Mouse (Mus musculus): ENCODE measurements around the gene Fcmr.
A peak's percentile ranks its signal among the peaks of the same experiment; 100 is the strongest.

The Fcmr gene

DNA sequence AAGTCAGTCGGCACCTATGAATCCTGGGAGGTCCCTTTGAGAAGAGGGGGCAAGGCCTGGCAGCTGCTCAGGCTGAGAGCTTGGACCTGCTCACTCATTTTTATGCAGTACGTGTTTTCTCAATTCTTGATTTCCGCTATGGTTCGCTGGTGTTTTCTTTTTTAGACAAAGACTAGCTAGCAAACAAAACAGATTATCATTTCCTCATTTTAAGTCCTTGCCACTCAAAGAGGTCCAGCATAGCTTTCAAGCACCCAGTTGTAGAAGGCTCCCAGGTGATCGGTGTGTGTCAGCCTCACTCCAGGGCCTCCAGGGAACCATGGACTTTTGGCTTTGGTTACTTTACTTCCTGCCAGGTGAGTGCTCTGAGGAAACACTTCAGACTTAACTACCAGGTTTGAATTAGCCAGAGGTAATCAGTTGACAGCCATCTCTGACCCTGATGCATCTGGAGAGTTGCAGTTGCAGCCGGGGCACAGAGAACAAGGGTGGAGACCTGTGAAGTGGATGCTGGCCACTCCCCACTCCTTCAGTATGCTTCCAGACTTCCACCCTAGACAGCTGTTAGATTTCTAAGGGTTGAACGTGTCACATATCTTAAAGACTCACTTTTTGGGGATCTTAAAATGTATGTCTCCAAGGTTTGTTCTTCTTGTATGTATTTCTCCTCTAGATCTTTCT, at the start of gene Fcmr:
Gene Fcmr, plus strand, starts transcription at position 129 of the 681 bp plus-strand sequence.
- no peak for DNase-seq

GRCm38 (mm10) chr1:130819737-130820136, 45.7 kb upstream of the Fcmr start:
- DNase-seq = peak; percentile 82

- DNase-seq = peak; percentile 81
Observed at GRCm38 (mm10) chr1:130820316-130821148, 44.9 kb upstream of the Fcmr start.

- no peak for DNase-seq
Observed at GRCm38 (mm10) chr1:130821149-130821471, 44.4 kb upstream of the Fcmr start.

DNA sequence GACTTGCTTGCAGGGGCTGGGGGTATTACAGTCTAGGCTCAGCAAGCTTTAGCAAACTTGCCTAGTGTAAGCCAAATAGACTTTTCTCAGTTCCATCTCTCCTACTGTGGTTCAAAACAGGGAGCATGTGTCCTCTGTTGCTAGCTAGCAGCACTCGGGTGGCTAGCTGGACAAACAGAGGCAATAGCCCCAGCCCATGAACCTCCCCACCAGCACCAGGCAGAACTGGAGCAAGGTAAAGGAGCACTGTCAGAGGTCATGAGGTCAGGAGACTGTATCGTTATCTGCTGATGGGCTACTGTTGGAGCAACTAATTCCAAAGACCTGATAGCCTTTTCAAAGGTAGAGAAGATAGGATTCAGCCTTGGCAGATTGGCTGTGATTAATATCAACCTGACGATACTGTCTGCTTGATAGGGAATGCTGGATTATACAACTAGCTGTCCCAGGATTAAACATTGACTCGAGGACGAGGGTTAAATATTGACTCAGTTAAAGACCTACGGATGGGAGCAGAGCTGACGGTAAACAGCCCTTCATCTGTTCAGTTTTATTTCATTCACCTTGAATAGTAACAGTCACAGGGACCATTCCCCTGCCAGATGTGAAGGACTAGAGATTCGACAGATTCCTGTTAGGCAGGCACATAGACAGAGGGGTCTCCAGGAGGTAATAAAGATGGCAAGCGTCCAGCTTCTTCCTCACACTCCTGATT, 43.4 kb upstream of the Fcmr start:
- no peak for DNase-seq

- no peak for DNase-seq
Observed at GRCm38 (mm10) chr1:130826448-130826847, 39.0 kb upstream of the Fcmr start, which contains the start of gene Pigr. TSS of gene Pigr (plus strand) at chr1:130826684.

DNA sequence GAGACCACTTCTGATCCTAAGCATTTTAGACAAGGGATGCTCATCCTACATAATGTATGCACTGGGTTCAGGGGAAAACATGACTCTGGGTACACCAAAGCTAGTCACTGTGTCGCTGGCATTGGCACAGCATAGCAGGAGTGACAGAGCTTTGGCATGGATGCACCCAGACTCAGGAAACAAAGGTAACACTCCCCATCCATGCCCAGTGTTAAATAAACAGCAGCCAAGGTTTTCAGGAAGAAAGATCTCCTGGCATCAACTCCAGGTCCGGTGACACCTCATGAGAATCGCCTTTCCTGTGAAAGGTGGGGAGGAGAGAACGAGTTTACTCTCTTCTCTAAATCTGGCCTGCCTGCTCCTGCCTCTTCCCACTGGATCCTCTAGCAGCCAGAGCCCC, 36.8 kb upstream of the Fcmr start:
- no peak for DNase-seq

- no peak for DNase-seq
Observed at GRCm38 (mm10) chr1:130829906-130830830, 35.3 kb upstream of the Fcmr start.

DNA sequence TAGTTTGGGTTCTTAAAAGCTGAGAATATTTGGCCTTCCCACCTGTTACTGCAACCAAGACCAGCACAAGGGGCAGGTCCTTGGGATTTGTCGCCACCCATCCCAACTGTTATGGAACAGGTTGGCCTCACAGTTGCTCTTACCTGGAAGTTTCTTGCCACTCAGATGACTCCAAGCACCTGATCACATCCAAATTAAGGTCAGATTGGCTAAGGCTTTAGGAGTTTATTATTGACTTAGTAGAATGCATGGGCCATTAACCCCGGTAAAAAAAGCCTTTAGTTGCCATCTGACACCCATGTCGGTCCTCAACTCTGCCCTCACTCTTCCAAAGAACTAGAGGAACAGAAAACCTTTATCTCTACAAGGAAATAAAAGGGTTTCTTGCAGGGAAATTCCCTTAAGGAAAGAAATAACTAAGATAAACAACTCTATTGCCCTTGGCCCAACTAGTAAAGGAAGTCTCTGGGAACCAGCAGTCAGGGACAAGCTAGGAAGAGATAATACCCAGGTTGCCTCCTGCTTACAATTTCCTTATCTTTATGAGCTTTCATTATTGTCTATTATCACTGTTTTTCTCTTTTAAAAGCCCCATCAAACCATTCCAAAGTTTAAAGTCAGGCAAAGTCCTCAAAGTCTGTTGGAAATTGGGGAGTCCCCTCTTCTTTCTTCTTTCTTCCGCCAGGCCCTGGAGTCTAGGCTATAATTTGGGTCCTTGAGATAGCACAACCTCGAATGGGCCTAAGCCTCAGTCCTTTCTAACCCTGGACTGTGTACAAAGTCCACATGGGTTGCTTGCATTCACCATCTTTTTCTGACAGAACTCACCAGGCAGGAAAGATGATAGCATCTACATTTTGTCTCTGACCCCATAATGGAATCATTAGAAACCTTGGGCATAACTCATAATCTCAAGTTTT, 33.0 kb upstream of the Fcmr start:
- no peak for DNase-seq

DNA sequence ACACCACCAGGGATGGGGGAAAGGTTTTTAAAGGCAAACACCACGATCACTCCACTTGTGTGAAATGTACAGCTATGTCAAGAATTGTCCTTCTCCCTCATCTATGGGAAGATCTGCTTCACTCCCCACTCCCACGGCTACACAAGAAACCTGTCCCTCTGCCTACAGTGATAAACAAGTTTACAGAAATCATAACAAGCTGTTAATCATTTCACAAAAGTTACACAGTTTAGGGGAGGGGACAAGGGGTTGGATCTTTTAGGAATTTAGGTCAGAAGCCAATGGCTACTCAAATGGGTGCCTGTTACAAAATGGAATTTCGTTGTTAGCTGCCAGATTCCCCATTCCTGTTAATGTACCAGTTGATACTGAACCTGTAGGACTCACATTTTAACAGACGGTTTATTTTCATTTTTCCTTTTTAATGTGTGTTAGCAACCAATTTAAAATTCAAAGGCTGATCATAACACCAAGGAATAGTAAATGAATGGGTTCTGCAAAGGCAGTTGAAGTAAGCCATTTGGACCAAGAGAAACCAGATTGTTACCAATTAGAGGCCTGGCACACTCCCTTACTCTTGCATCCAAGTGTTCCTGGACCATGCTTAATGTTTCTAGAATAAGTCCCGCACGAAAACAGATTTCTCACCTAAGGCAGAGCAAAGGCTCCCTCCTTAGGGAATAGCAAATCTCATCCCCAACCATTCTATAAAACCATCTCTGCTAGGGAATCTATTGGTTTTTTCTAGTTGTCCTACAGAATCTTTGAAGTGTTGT, 30.1 kb upstream of the Fcmr start:
- no peak for DNase-seq

- peak; percentile 37 for DNase-seq
Observed at GRCm38 (mm10) chr1:130838288-130838687, 27.2 kb upstream of the Fcmr start.

DNA sequence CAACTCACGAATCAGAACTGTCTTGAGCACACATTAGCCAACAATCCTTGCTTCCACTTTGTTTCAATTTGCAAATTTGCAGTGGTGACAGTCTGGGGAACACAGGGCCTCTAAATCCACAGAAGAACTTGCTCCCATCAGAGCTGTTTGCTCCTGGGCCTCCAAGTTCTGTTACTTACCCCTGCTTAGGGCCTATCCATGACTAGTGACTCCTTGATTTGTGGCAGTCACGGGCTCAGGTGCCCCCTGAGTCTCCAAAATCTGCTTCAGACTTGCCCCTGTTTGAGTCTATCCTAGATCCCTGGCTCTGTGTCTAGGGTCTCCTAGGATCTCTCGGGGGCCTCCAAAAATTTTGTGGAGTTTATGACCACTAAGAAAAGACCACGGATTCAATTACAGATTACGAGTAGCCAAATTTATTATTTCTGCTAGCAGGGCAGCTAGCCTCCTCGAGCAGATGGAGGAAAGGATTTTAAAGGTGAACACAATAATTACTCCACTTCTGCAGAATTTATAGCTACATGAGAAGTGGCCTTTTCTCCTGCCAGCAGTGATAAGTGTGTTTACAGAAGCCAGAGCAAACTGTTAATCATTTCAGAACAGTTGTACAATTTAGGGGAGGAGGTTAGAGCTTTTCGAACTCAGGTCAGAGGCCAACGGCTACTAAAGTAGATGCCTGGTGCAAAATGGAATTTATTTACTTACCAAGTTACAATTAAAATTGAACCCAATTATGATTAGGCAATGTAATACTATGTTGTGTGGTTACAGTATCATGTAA, 24.7 kb upstream of the Fcmr start:
- DNase-seq = peak; percentile 68

DNA sequence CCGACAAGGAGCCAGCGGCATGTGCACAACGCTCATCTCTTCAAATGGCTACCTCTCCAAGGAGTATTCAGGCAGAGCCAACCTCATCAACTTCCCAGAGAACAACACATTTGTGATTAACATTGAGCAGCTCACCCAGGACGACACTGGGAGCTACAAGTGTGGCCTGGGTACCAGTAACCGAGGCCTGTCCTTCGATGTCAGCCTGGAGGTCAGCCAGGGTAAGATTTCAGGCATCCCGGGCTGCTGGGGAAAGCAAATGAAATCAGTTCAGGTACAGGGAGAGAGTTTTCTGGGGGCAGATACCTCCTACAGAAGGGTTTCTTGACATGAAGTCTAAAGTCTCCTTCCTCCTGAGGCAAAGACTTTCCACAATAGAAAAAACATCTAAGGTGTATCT, 23.8 kb upstream of the Fcmr start:
- peak; percentile 51 for DNase-seq

- peak; percentile 68 for DNase-seq
Observed at GRCm38 (mm10) chr1:130844516-130844915, 21.0 kb upstream of the Fcmr start.

- no peak for DNase-seq
Observed at GRCm38 (mm10) chr1:130849530-130850214, 15.8 kb upstream of the Fcmr start.

- DNase-seq = peak; percentile 83
Observed at GRCm38 (mm10) chr1:130850405-130850804, 15.1 kb upstream of the Fcmr start.

DNA sequence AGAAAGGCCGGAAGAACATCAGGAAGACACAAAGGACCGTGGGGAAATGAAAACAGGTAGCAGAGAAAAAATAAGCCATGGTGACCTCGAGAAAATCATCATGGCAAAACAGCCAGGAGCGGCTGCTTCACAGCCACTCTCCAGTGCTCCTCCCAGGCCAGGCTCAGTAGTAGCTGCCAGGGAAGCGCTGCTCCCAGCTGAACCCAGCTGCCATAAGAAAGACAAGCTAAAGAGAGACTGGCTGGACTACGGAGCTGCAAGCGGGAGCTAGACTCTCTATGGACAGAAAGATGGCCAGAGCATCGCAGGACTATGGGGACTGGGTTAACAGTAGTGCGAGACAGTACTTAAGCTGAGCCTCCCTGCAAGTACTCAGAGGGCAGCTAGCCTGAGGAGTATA, 10.7 kb upstream of the Fcmr start:
- DNase-seq = no peak

DNA sequence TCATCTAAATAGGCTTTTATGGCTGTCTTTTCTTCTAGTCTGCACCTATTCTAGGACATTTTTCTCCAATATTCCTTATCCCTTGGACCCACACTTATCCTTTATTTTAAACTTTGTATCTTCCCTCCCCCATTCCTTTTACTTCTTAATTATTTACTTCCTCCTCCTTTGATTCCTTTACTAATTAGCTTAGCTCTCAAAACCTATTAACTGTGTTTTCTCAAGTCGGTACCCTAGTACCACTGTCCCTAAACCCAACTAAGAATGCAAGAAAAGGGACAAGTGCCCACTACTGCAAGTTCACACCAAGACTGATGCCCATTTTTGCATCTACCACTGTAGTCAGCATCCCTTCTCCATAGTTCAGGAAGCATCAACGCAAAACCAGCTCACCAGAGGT, 9.7 kb upstream of the Fcmr start:
- DNase-seq = no peak

- DNase-seq = no peak
Observed at GRCm38 (mm10) chr1:130857456-130857855, 8.0 kb upstream of the Fcmr start.

Data from heart, adult 11 months (tissue).